Mouse (Mus musculus) lung, postnatal 0 days (tissue): ENCODE results near the gene Ap2a1.

Experiments used
- CTCF ChIP-seq: IDR thresholded peaks from 2 replicates; pipeline ENCODE4 v1.5.1; 2016; ENCODE audit warnings: antibody characterized with exemption, mild to moderate bottlenecking
- EP300 ChIP-seq: IDR thresholded peaks from 2 replicates; pipeline ENCODE4 v1.6.1; 2016; ENCODE audit warnings: antibody characterized with exemption, mild to moderate bottlenecking, control low read depth

- TF ChIP-seq CTCF (no peak), EP300 (no peak)
Observed at GRCm38 (mm10) chr7:44870614-44871013, 58.7 kb downstream of the Ap2a1 start.
